Mouse (Mus musculus) lung, embryonic 16.5 days (tissue): ENCODE data around the gene Kif4. TPM values are rescaled to one million over a fixed set of nuclear protein-coding genes. Genes with fewer than 3 reads are reported as not detected.

Experiments
- polyA plus RNA-seq: library from polyadenylated mRNA; unstranded; fragments of >200 nt; fragmentation: Nextera tagmentation; extraction: Ambion mirVana; gene quantifications from 2 replicates; pipeline ENCODE4 v1.2.1, GENCODE M21; 2015

Kif4 gene
- polyA plus RNA-seq, 1 experiment from 2014 or later: 33.5 TPM

Other genes with a start within 250 kb of the Kif4 start
- gene Otud6a, start 196.7 kb upstream of the Kif4 start, polyA plus RNA-seq: not detected in 2 replicates
- gene Awat2, start 183.0 kb upstream of the Kif4 start, polyA plus RNA-seq: 0.46 and 0.82 TPM in 2 replicates
- gene Igbp1, start 131.4 kb upstream of the Kif4 start, polyA plus RNA-seq: 37.4 and 39.5 TPM in 2 replicates
- not detected in 2 replicates for gene Dgat2l6, start 100.9 kb upstream of the Kif4 start, polyA plus RNA-seq
- not detected in 2 replicates for gene Awat1, start 53.5 kb upstream of the Kif4 start, polyA plus RNA-seq
- gene P2ry4, start 30.9 kb upstream of the Kif4 start, polyA plus RNA-seq: 0.15 TPM in 1 of 2 replicates, not detected in the other
- gene Arr3, start 20.2 kb upstream of the Kif4 start, polyA plus RNA-seq: not detected in 2 replicates
- 99.3 and 103 TPM in 2 replicates for gene Pdzd11, start 831 bp downstream of the Kif4 start, polyA plus RNA-seq
- 0.49 and 1.2 TPM in 2 replicates for gene Gdpd2, start 104.1 kb downstream of the Kif4 start, polyA plus RNA-seq
- gene Dlg3, start 142.0 kb downstream of the Kif4 start, polyA plus RNA-seq: 6.7 and 6.9 TPM in 2 replicates